Mouse (Mus musculus) spleen, adult 2 months (tissue): ENCODE data around the gene Gm20388.

Experiments used
- CTCF ChIP-seq: fragments of 200-500 bp; IDR thresholded peaks from 2 replicates; pipeline ENCODE4 v1.5.1; 2011; ENCODE audit warnings: mild to moderate bottlenecking, inconsistent platforms; ENCODE audit not compliant: insufficient read depth, insufficient read length, insufficient replicate concordance; ENCODE audit errors: extremely low read depth
- POLR2A ChIP-seq: fragments of 200-500 bp; IDR thresholded peaks from 2 replicates; pipeline ENCODE4 v1.6.1; 2011; ENCODE audit warnings: low read depth, low read length, inconsistent platforms

DNA sequence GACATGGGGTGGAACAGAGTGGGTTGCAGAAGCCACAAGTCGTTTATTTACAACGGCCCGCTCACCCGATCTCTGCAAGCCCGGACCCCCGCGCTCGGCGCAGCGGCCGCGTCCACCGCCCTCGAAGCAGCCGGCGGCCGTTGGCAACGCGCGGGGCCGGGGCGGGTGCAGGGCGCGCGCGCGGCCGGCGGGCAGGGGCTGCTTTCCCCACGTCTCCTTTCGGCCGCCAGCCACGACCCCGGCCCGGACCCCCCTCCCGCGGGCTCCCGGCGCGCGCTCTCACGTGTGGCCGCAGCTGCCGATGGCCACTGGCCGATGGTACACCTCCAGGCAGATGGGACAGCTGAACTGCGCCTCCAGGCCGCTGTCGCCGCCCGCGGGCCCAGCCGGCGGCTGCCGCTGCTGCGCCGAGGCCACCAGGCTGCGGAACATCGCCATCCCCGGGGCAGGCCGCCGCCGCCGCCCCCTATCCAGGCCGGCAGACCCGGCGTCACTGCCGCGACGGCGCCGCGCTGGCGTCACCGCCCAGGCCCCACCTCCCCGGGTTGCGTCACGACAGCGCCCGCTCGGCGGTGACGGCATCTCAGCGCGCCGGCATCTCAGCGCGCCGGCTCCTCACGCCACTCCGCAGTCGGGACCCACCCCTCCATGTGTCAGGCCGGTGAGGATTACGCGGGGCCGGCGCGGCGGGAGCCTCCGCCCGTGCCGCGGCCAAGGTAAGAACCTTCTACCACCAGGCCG is 2565.1 kb downstream of the Gm20388 start, which contains the start of the genes Rnf166 and Ctu2:
- TF ChIP-seq CTCF (no peak), POLR2A (peak; percentile 39)
